9 mouse cellular contexts compared by ENCODE assay signal in genomic region chr10:111007687-111008086, GRCm38 (mm10). TPM values are rescaled to one million over a fixed set of nuclear protein-coding genes. Genes with fewer than 3 reads are reported as not detected.
A peak's percentile ranks its signal among the peaks of the same experiment; 100 is the strongest.
DNase-seq lines count a peak whose midpoint lies in the region; ATAC-seq and TF ChIP-seq lines count a peak whose summit lies in the region.
"Had no signal": no experiment of that assay in that cellular context is flagged by ENCODE, and none has a peak within 500 bp of the region (broad histone marks: within the 10 kb centered on the region; RNA-seq: fewer than 3 reads in every experiment).

No protein-coding gene starts in this region.

- no peaks in the 10 kb centered on the region for H3K9me3 ChIP-seq in hindbrain, postnatal 0 days (ENCODE audit: low read length)
- H3K9me3 ChIP-seq in midbrain, embryonic 13.5 days, result no peaks in the 10 kb centered on the region

- no peak for DNase-seq in cerebellum, adult 2 months
- no peak for DNase-seq in cerebellum, adult 9-10 months
- peak; percentile 17 for DNase-seq in ZHBTc4 (ENCODE audit: low read depth, low spot score)
- DNase-seq in hindbrain, postnatal 0 days (ENCODE audit: low spot score), result no peak
- DNase-seq in adrenal gland, postnatal 14 days, result no peak
- no peak for DNase-seq in adrenal gland, adult 8-10 months
- DNase-seq in heart, adult 2 months, result no peak
- DNase-seq: kidney, postnatal 25 days had no signal

- 0 out of 2 replicates have a peak, but pooled peaks cover 2% of the 10 kb centered on the region for H3K79me2 ChIP-seq in heart, adult 2 months (replicated peaks; ENCODE audit: control insufficient read depth, insufficient read depth, low read length)

- TF ChIP-seq CTCF in cerebellum, adult 2 months (IDR thresholded peaks at IDR 0.05; ENCODE audit: borderline replicate concordance, insufficient read depth, low read depth, low read length), result no peak
- TF ChIP-seq CTCF in hindbrain, postnatal 0 days (IDR thresholded peaks at IDR 0.05; ENCODE audit: low read depth), result no peak
- TF ChIP-seq CTCF in heart, adult 2 months (IDR thresholded peaks at IDR 0.05), result no peak

- TF ChIP-seq POLR2A in cerebellum, adult 2 months (IDR thresholded peaks at IDR 0.05; ENCODE audit: borderline replicate concordance, insufficient read depth, low read length), result no peak
- no peak for TF ChIP-seq POLR2A in heart, adult 2 months (IDR thresholded peaks at IDR 0.05; ENCODE audit: insufficient read depth, low read depth, low read length)

- no peak for ATAC-seq in hindbrain, postnatal 0 days
- ATAC-seq in midbrain, embryonic 13.5 days, result no peak

- peak overlapping the region; percentile 9 for H3K4me3 ChIP-seq in cerebellum, adult 2 months (replicated peaks; ENCODE audit: insufficient read depth, low read depth, low read length)
- no peak overlapping the region; the same call in 1 of the 2 replicates for H3K4me3 ChIP-seq in hindbrain, postnatal 0 days (ENCODE audit: low read length)
- H3K4me3 ChIP-seq in midbrain, embryonic 13.5 days (replicated peaks), result peak overlapping the region; percentile 88; the same call in 1 of the 2 replicates
- no peak overlapping the region for H3K4me3 ChIP-seq in heart, adult 2 months

- H3K27ac ChIP-seq in cerebellum, adult 2 months (ENCODE audit: insufficient read depth, low read length), result no peak overlapping the region
- no peak overlapping the region for H3K27ac ChIP-seq in hindbrain, postnatal 0 days
- H3K27ac ChIP-seq in midbrain, embryonic 13.5 days, result no peak overlapping the region
- no peak overlapping the region for H3K27ac ChIP-seq in heart, adult 2 months

- peak overlapping the region; percentile 91 for H3K4me2 ChIP-seq in hindbrain, postnatal 0 days (ENCODE audit: low read depth, low read length)
- H3K4me2 ChIP-seq in midbrain, embryonic 13.5 days (replicated peaks), result peak overlapping the region; percentile 79

- no peaks in the 10 kb centered on the region for H3K36me3 ChIP-seq in hindbrain, postnatal 0 days (ENCODE audit: insufficient read depth, low read length)
- H3K36me3 ChIP-seq in midbrain, embryonic 13.5 days, result no peaks in the 10 kb centered on the region
- no peaks in the 10 kb centered on the region for H3K36me3 ChIP-seq in heart, adult 2 months (ENCODE audit: control insufficient read depth, insufficient read depth, low read length)

- 0 out of 2 replicates have a peak overlapping the region, but pooled peaks have one; percentile 24 for H3K9ac ChIP-seq in hindbrain, postnatal 0 days (replicated peaks; ENCODE audit: low read length)
- H3K9ac ChIP-seq in midbrain, embryonic 13.5 days (replicated peaks), result peak overlapping the region; percentile 12; the same call in 1 of the 2 replicates
- no peak overlapping the region for H3K9ac ChIP-seq in heart, adult 2 months (ENCODE audit: low read depth, low read length)

- TF ChIP-seq EP300 in heart, adult 2 months (IDR thresholded peaks at IDR 0.05; ENCODE audit: insufficient read depth, low read depth, low read length), result no peak

- intact Hi-C loops in heart, adult 2 months (cut with DNase I), result loop anchor here (5.0 kb wide), 1 partner anchor 155 kb away; the partner anchor contains the start of gene Osbpl8

- WGBS in cerebellum, adult 2 months, result 49% methylated on average over 4 of the region's 4 CpGs
- WGBS in hindbrain, postnatal 0 days, result 63% methylated on average over 4 of the region's 4 CpGs
- 79% methylated on average over 4 of the region's 4 CpGs for whole genome bisulfite sequencing in midbrain, embryonic 13.5 days
- WGBS in heart, adult 2 months, result 68% methylated on average over 4 of the region's 4 CpGs

- H3K4me1 ChIP-seq in cerebellum, adult 2 months (ENCODE audit: control insufficient read depth, insufficient read depth, low read length), result peaks cover 8% of the 10 kb centered on the region; the same call in 1 of the 2 replicates
- peaks cover 12% of the 10 kb centered on the region; the same call in 1 of the 2 replicates for H3K4me1 ChIP-seq in hindbrain, postnatal 0 days (ENCODE audit: insufficient read depth, low read length)
- H3K4me1 ChIP-seq in midbrain, embryonic 13.5 days (replicated peaks), result peaks cover 35% of the 10 kb centered on the region
- peaks cover 1% of the 10 kb centered on the region; the same call in 1 of the 2 replicates for H3K4me1 ChIP-seq in heart, adult 2 months (ENCODE audit: control insufficient read depth, insufficient read depth, low read length)

- H3K27me3 ChIP-seq in cerebellum, adult 2 months (ENCODE audit: control insufficient read depth, insufficient read depth, low read length), result no peaks in the 10 kb centered on the region
- no peaks in the 10 kb centered on the region for H3K27me3 ChIP-seq in hindbrain, postnatal 0 days (ENCODE audit: insufficient read depth, low read length)
- no peaks in the 10 kb centered on the region for H3K27me3 ChIP-seq in midbrain, embryonic 13.5 days
- H3K27me3 ChIP-seq in heart, adult 2 months (ENCODE audit: control insufficient read depth, insufficient read depth, low read length), result no peaks in the 10 kb centered on the region

RNA-seq across cellular contexts. Expression of gene Zdhhc17, which starts 2.3 kb away (rescaled TPM):
- 112 and 131 TPM in 2 replicates for polyA plus RNA-seq in cerebellum, adult 2 months (2012; rRNA removed)
- total RNA-seq in hindbrain, postnatal 0 days (2014; rRNA removed), result 40.7 and 45.1 TPM in 2 replicates
- 41.0 and 44.8 TPM in 2 replicates for polyA plus RNA-seq in hindbrain, postnatal 0 days (2015; fragmentation: Nextera tagmentation; extraction: Ambion mirVana)
- 56.4 and 58.7 TPM in 2 replicates for polyA plus RNA-seq in midbrain, embryonic 13.5 days (2015; fragmentation: Nextera tagmentation; extraction: Ambion mirVana)
- 33.6 and 37.1 TPM in 2 replicates for total RNA-seq in adrenal gland, postnatal 14 days (2021)
- total RNA-seq in adrenal gland, adult 8-10 months (2022), result 10 to 100 TPM; 31.1 to 55.0 (median 45.0) TPM
- 10 to 100 TPM; 20.5 to 27.6 TPM for total RNA-seq in heart, adult 2 months (2021)
- 19.0 and 32.2 TPM in 2 replicates for polyA plus RNA-seq in heart, adult 2 months (2012; rRNA removed)

Comparison
In these comparisons a context has a peak if more than half of its experiments do, and no peak if none do; other contexts are left out.
1. H3K4me3 ChIP-seq: peak in cerebellum, adult 2 months (single experiment) and midbrain, embryonic 13.5 days (single experiment); none in hindbrain, postnatal 0 days (single experiment) and heart, adult 2 months (single experiment).